Mouse (Mus musculus): ENCODE data around the gene Gm42417. TPM values are rescaled to one million over a fixed set of nuclear protein-coding genes. Genes with fewer than 3 reads are reported as not detected.

Gm42417 gene
- polyA plus RNA-seq, 1 experiment: not detected

GRCm38 (mm10) chr1:36535477-36536396 is 3.5 kb downstream of the Gm42417 start:
- H3K27me3 ChIP-seq (ENCODE audit: control insufficient read depth, insufficient read depth, low read length): no peaks in the 10 kb centered on the region
- H3K4me3 ChIP-seq (ENCODE audit: low read depth, low read length): no peak overlapping the region
- no peak overlapping the region for H3K27ac ChIP-seq (ENCODE audit: insufficient read depth, low read depth, low read length)
- 84% methylated on average over 11 of the region's 11 CpGs for WGBS
- H3K36me3 ChIP-seq (ENCODE audit: control insufficient read depth, insufficient read depth, low read length): peaks cover 6% of the 10 kb centered on the region
- TF ChIP-seq CTCF (IDR thresholded peaks at IDR 0.05; ENCODE audit: extremely low read depth, insufficient read length, insufficient replicate concordance, low read depth, low read length): no peak
- no peak for TF ChIP-seq POLR2A (IDR thresholded peaks at IDR 0.05; ENCODE audit: low read depth, low read length)
- H3K4me1 ChIP-seq (ENCODE audit: control insufficient read depth, insufficient read depth, insufficient read length, low read length): no peaks in the 10 kb centered on the region

- H3K4me1 ChIP-seq (ENCODE audit: control insufficient read depth, insufficient read depth, insufficient read length, low read length): no peaks in the 10 kb centered on the region
- WGBS: 24% methylated on average over 6 of the region's 6 CpGs
- TF ChIP-seq POLR2A (IDR thresholded peaks at IDR 0.05; ENCODE audit: low read depth, low read length) (no peak), CTCF (IDR thresholded peaks at IDR 0.05; ENCODE audit: extremely low read depth, insufficient read length, insufficient replicate concordance, low read depth, low read length) (no peak)
These were observed 4.6 kb downstream of the Gm42417 start for GRCm38 (mm10) chr1:36534595-36535058.

GRCm38 (mm10) chr1:36533546-36533945 is 5.7 kb downstream of the Gm42417 start:
- H3K27ac ChIP-seq (ENCODE audit: insufficient read depth, low read depth, low read length): no peak overlapping the region
- TF ChIP-seq POLR2A (IDR thresholded peaks at IDR 0.05; ENCODE audit: low read depth, low read length) (no peak), CTCF (IDR thresholded peaks at IDR 0.05; ENCODE audit: extremely low read depth, insufficient read length, insufficient replicate concordance, low read depth, low read length) (no peak)
- no peaks in the 10 kb centered on the region for H3K27me3 ChIP-seq (ENCODE audit: control insufficient read depth, insufficient read depth, low read length)
- H3K4me3 ChIP-seq (ENCODE audit: low read depth, low read length): no peak overlapping the region
- H3K4me1 ChIP-seq (ENCODE audit: control insufficient read depth, insufficient read depth, insufficient read length, low read length): no peaks in the 10 kb centered on the region
- 89% methylated on average over 6 of the region's 6 CpGs for WGBS
- peaks cover under 1% of the 10 kb centered on the region; the same call in 1 of the 2 replicates for H3K36me3 ChIP-seq (ENCODE audit: control insufficient read depth, insufficient read depth, low read length)

More at GRCm38 (mm10) chr1:36534595-36535058, 4.6 kb downstream of the Gm42417 start:
- no peak overlapping the region for H3K27ac ChIP-seq (ENCODE audit: insufficient read depth, low read depth, low read length)
- no peak overlapping the region for H3K4me3 ChIP-seq (ENCODE audit: low read depth, low read length)
- H3K36me3 ChIP-seq (ENCODE audit: control insufficient read depth, insufficient read depth, low read length): peaks cover 4% of the 10 kb centered on the region
- no peaks in the 10 kb centered on the region for H3K27me3 ChIP-seq (ENCODE audit: control insufficient read depth, insufficient read depth, low read length)

- no peaks in the 10 kb centered on the region for H3K4me1 ChIP-seq (ENCODE audit: control insufficient read depth, insufficient read depth, insufficient read length, low read length)
- no peak for TF ChIP-seq CTCF (IDR thresholded peaks at IDR 0.05; ENCODE audit: extremely low read depth, insufficient read length, insufficient replicate concordance, low read depth, low read length)
- no peak for TF ChIP-seq POLR2A (IDR thresholded peaks at IDR 0.05; ENCODE audit: low read depth, low read length)
- H3K4me3 ChIP-seq (ENCODE audit: low read depth, low read length): no peak overlapping the region
- no peak overlapping the region for H3K27ac ChIP-seq (ENCODE audit: insufficient read depth, low read depth, low read length)
- 94% methylated on average over 12 of the region's 12 CpGs for WGBS
- H3K27me3 ChIP-seq (ENCODE audit: control insufficient read depth, insufficient read depth, low read length): no peaks in the 10 kb centered on the region
- peaks cover 5% of the 10 kb centered on the region; the same call in 1 of the 2 replicates for H3K36me3 ChIP-seq (ENCODE audit: control insufficient read depth, insufficient read depth, low read length)
These were observed 7.8 kb downstream of the Gm42417 start for GRCm38 (mm10) chr1:36531461-36531860.

GRCm38 (mm10) chr1:36530962-36531361 is 8.3 kb downstream of the Gm42417 start:
- H3K27ac ChIP-seq (ENCODE audit: insufficient read depth, low read depth, low read length): no peak overlapping the region
- peaks cover 8% of the 10 kb centered on the region for H3K36me3 ChIP-seq (ENCODE audit: control insufficient read depth, insufficient read depth, low read length)
- H3K4me3 ChIP-seq (ENCODE audit: low read depth, low read length): no peak overlapping the region
- no peak for TF ChIP-seq CTCF (IDR thresholded peaks at IDR 0.05; ENCODE audit: extremely low read depth, insufficient read length, insufficient replicate concordance, low read depth, low read length)
- no peak for TF ChIP-seq POLR2A (IDR thresholded peaks at IDR 0.05; ENCODE audit: low read depth, low read length)
- no peaks in the 10 kb centered on the region for H3K27me3 ChIP-seq (ENCODE audit: control insufficient read depth, insufficient read depth, low read length)
- no peaks in the 10 kb centered on the region for H3K4me1 ChIP-seq (ENCODE audit: control insufficient read depth, insufficient read depth, insufficient read length, low read length)
- 89% methylated on average over 7 of the region's 7 CpGs for WGBS

- 51% methylated on average over 8 of the region's 8 CpGs for WGBS
- Histone ChIP-seq H3K36me3 (ENCODE audit: control insufficient read depth, insufficient read depth, low read length) (peaks cover 12% of the 10 kb centered on the region), H3K4me3 (ENCODE audit: low read depth, low read length) (no peak overlapping the region), H3K4me1 (ENCODE audit: control insufficient read depth, insufficient read depth, insufficient read length, low read length) (no peaks in the 10 kb centered on the region), H3K27ac (ENCODE audit: insufficient read depth, low read depth, low read length) (no peak overlapping the region), H3K27me3 (ENCODE audit: control insufficient read depth, insufficient read depth, low read length) (no peaks in the 10 kb centered on the region)
- no peak for TF ChIP-seq CTCF (IDR thresholded peaks at IDR 0.05; ENCODE audit: extremely low read depth, insufficient read length, insufficient replicate concordance, low read depth, low read length)
- TF ChIP-seq POLR2A (IDR thresholded peaks at IDR 0.05; ENCODE audit: low read depth, low read length): no peak
These were observed 8.7 kb downstream of the Gm42417 start for GRCm38 (mm10) chr1:36530485-36530884.

GRCm38 (mm10) chr1:36529875-36530274 is 9.4 kb downstream of the Gm42417 start:
- no peak overlapping the region for H3K27ac ChIP-seq (ENCODE audit: insufficient read depth, low read depth, low read length)
- H3K36me3 ChIP-seq (ENCODE audit: control insufficient read depth, insufficient read depth, low read length): peaks cover 17% of the 10 kb centered on the region
- no peaks in the 10 kb centered on the region for H3K27me3 ChIP-seq (ENCODE audit: control insufficient read depth, insufficient read depth, low read length)
- WGBS: 96% methylated on average over 4 of the region's 4 CpGs
- TF ChIP-seq CTCF (IDR thresholded peaks at IDR 0.05; ENCODE audit: extremely low read depth, insufficient read length, insufficient replicate concordance, low read depth, low read length) (no peak), POLR2A (IDR thresholded peaks at IDR 0.05; ENCODE audit: low read depth, low read length) (no peak)
- no peak overlapping the region for H3K4me3 ChIP-seq (ENCODE audit: low read depth, low read length)
- H3K4me1 ChIP-seq (ENCODE audit: control insufficient read depth, insufficient read depth, insufficient read length, low read length): no peaks in the 10 kb centered on the region
